Mouse (Mus musculus): ENCODE data around the gene D430041D05Rik.

- TF ChIP-seq POLR2A (IDR thresholded peaks at IDR 0.05; ENCODE audit: borderline replicate concordance, low read depth, low read length) (no peak), CTCF (IDR thresholded peaks at IDR 0.05; ENCODE audit: low read depth, low read length) (no peak)
Measured at GRCm38 (mm10) chr2:104098529-104099230, 312.1 kb downstream of the D430041D05Rik start.
